Mouse (Mus musculus) embryonic fibroblast, embryonic 13.5 days (primary cell): ENCODE measurements around the gene Ptprr.

ENCODE experiments used
- CTCF ChIP-seq: IDR thresholded peaks from 2 replicates; pipeline ENCODE4 v1.5.1; 2011; ENCODE audit warnings: mild to moderate bottlenecking, control low read depth, low read length, moderate library complexity, borderline replicate concordance; ENCODE audit not compliant: insufficient read depth
- POLR2A ChIP-seq: IDR thresholded peaks from 2 replicates; pipeline ENCODE4 v1.6.1; 2011; ENCODE audit warnings: low read depth, mild to moderate bottlenecking, control low read depth, low read length, moderate library complexity

GRCm38 (mm10) chr10:116235299-116235698, 217.3 kb downstream of the Ptprr start:
- TF ChIP-seq POLR2A (no peak), CTCF (no peak)
